8 mouse cellular contexts compared by ENCODE assay signal in the genomic region with DNA sequence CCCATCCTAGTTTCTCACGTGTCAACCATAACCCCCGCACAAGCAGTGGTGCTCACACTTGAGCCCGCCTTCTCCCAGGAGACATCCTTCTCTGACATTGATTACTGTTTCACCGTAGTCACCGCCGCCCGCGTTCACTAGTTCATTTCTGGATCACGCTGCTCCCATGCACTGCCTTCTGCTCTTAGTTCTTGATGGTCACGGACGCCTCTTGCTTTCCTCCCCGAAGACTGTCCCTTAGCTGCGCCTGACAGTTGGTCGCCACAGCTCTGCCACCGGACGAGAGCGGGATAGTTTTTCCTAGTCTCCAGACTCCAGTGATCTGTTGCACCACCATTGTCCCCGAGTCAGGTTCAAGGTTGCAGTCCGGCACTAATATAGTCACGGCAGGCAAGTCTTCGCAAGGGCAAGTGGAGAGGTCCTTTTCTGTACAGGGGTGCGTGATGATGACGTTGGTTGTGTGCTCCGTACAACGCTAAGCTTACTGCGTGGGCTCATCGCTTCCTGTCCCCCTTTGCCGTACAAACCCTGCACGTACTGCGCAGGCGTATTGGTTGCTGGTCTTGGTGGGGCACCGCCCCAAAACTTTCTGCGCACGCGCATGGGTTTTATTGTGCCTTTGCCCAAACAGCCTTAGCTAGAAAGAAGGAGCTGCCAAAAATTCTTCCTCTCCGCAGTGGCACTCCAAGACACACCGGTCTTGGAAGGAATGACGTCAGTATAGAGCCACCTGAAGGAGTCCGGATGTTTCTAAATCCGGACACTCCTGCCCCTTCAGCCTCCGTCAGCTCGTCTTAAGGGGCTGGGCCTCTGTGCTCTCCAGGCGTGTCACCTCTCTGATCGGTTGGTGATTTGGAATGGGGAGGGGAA. TPM values are rescaled to one million over a fixed set of nuclear protein-coding genes. Genes with fewer than 3 reads are reported as not detected.
DNase-seq lines count a peak whose midpoint lies in the region; ATAC-seq and TF ChIP-seq lines count a peak whose summit lies in the region.

A gene (plus strand): TSS at position 628 of the 870 bp plus-strand sequence.

- H3K9me3 ChIP-seq in hindbrain, postnatal 0 days (ENCODE audit: low read length): no peaks in the 10 kb centered on the region

- H3K27me3 ChIP-seq in hindbrain, postnatal 0 days (ENCODE audit: insufficient read depth, low read length): no peaks in the 10 kb centered on the region

- H3K27ac ChIP-seq in gastrocnemius, adult 2 months: peak within 1 kb of the TSS; percentile 96
- peak within 1 kb of the TSS; percentile 92 for H3K27ac ChIP-seq in hindbrain, postnatal 0 days
- H3K27ac ChIP-seq in left cerebral cortex, adult 2 months: peak within 1 kb of the TSS; percentile 99

- peaks cover 12% of the 10 kb centered on the region; the same call in 1 of the 2 replicates for H3K4me1 ChIP-seq in hindbrain, postnatal 0 days (ENCODE audit: insufficient read depth, low read length)

- H3K9ac ChIP-seq in hindbrain, postnatal 0 days (replicated peaks; ENCODE audit: low read length): peak within 1 kb of the TSS; percentile 85

- peak; percentile 92 for ATAC-seq in common myeloid progenitor, adult 5-6 weeks (replicated peaks; ENCODE audit: low read depth, poor library complexity, severe bottlenecking)
- peak; percentile 95 for ATAC-seq in hindbrain, postnatal 0 days
- ATAC-seq in megakaryocyte, adult 5-6 weeks (ENCODE audit: poor library complexity, severe bottlenecking): peak; percentile 92

- no peak for TF ChIP-seq CTCF in gastrocnemius, adult 2 months (IDR thresholded peaks at IDR 0.05)
- TF ChIP-seq CTCF in hindbrain, postnatal 0 days (IDR thresholded peaks at IDR 0.05; ENCODE audit: low read depth): no peak
- no peak; the same call in 1 of the 2 replicates for TF ChIP-seq CTCF in left cerebral cortex, adult 2 months (IDR thresholded peaks at IDR 0.05)

- WGBS in hindbrain, postnatal 0 days: under 1% methylated on average over 44 of the region's 44 CpGs

- peak within 1 kb of the TSS; percentile 81 for H3K4me3 ChIP-seq in gastrocnemius, adult 2 months
- peak within 1 kb of the TSS; percentile 62 for H3K4me3 ChIP-seq in hindbrain, postnatal 0 days (ENCODE audit: low read length)
- peak within 1 kb of the TSS; percentile 65 for H3K4me3 ChIP-seq in left cerebral cortex, adult 2 months

- H3K4me2 ChIP-seq in hindbrain, postnatal 0 days (ENCODE audit: low read depth, low read length): peak within 1 kb of the TSS; percentile 91

- DNase-seq in ZHBTc4 (ENCODE audit: low read depth, low spot score): peak; percentile 99
- DNase-seq in gastrocnemius, adult 2 months: peak; percentile 99
- peak; percentile 100 for DNase-seq in hindbrain, postnatal 0 days (ENCODE audit: low spot score)
- DNase-seq in left cerebral cortex, adult 2 months (ENCODE audit: extremely low spot score in 1 of 2, low spot score in 2 of 2): peak; percentile 98
- DNase-seq in right cerebral cortex, adult 2 months (ENCODE audit: low spot score in 2 of 2): peak; percentile 99 to 100
- peak; percentile 99 for DNase-seq in urinary bladder, postnatal 14 days (ENCODE audit: low spot score)

- intact Hi-C loops in gastrocnemius, adult 2 months (cut with DNase I): loop anchor here (1.0 to 2.0 kb wide), 2 partner anchors 17 to 71 kb away; no protein-coding TSS in a partner anchor
- intact Hi-C loops in left cerebral cortex, adult 2 months (cut with DNase I): loop anchor here (1.0 to 2.0 kb wide), 3 partner anchors 17 to 49 kb away; a partner anchor contains a TSS

- H3K36me3 ChIP-seq in hindbrain, postnatal 0 days (ENCODE audit: insufficient read depth, low read length): peaks cover 12% of the 10 kb centered on the region; the same call in 1 of the 2 replicates

RNA-seq across cellular contexts. Expression of the gene that starts here (rescaled TPM):
- total RNA-seq in common myeloid progenitor, adult 5-6 weeks (2017): 3.5 and 6.0 TPM in 2 replicates
- 10 to 100 TPM; 11.5 to 16.1 TPM for total RNA-seq in gastrocnemius, adult 2 months (2021)
- total RNA-seq in hindbrain, postnatal 0 days (2014; rRNA removed): 103 and 107 TPM in 2 replicates
- 16.9 and 20.0 TPM in 2 replicates for polyA plus RNA-seq in hindbrain, postnatal 0 days (2015; fragmentation: Nextera tagmentation; extraction: Ambion mirVana)
- total RNA-seq in left cerebral cortex, adult 2 months (2021): 10 to 100 TPM; 81.6 to 84.3 TPM
- total RNA-seq in megakaryocyte, adult 5-6 weeks (2015): 2.4 and 2.7 TPM in 2 replicates
- 2.4 and 2.5 TPM in 2 replicates for total RNA-seq in megakaryocyte, adult 5-6 weeks (2017)

Comparison
In these comparisons a context has a peak if more than half of its experiments do, and no peak if none do; other contexts are left out.
1. Peak in every context shown above with its lines: DNase-seq, ATAC-seq, H3K4me3 ChIP-seq and H3K27ac ChIP-seq.